Mouse (Mus musculus) c-Kit-positive CD71-positive TER-119-negative erythroid progenitor cells, embryonic 14.5 days (primary cell): ENCODE measurements around the gene Omt2a.
"Not testable (repeated sequence)": the region's sequence is repeated elsewhere in the genome, so short reads cannot be mapped to it uniquely, and the experiment has no call there.

ENCODE experiments used
- DNase-seq: peaks from one replicate; pipeline ENCODE4 v3.0.0-alpha.2; 2013; ENCODE audit warnings: low read depth

The Omt2a gene

DNA sequence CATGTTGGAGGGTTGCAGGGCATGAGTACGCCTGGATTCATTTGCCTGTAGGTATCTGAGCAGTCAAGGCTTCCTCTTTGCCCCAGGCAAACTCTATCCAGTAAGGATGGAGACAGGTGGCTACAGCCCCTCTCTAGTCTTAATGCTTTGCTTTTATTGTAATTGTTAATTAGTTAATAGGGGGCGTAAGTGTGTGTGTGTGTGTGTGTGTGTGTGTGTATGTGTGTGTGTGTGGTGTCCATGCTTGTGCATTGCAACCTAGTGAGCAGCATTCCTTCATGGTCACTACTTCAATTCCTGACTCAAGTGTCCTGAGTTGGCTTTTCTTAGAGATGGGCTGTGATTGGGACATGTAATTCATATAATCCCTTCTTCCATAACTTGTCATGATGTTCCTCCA is at the start of gene Omt2a:
Omt2a (minus strand) TSS at position 101 of the 400 bp plus-strand sequence.
- no peak for DNase-seq

DNA sequence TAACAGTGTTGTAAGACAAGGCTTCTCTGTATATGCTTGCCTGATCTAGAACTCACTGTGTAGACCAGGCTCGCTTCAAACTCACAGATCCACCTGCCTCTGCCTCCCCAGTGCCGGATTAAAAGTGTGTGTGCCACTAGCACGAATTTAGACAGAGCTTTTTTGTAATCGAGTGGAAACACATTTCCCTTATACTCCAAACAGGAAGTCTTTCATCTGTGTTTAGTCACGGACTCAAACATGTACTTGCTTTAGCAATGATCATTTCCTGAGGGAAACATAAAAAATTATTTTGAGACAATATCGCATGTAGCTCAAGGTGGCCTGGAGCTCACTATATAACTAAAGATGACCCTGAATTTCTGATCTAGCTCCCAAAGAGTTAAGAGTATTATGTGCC is 48.8 kb upstream of the Omt2a start:
- no peak for DNase-seq

DNA sequence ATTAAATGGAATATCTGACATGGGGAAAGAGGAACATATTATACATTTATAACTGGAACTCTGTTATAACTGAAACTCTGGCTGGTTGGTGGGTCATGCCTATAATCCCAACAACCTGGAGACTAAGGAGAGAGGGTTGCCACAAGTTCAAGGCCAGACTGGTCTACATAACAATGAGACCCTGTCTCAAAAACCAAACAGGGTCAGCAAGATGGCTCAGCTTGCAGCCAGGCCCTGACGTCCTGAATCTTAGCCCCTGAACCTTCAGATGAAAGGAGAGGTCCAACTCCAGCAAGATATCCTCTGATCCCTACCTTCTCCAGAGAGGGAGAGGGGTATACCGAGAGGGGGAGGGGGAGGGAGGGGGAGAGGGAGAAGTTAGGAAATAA is 45.9 kb upstream of the Omt2a start:
- no peak for DNase-seq

DNA sequence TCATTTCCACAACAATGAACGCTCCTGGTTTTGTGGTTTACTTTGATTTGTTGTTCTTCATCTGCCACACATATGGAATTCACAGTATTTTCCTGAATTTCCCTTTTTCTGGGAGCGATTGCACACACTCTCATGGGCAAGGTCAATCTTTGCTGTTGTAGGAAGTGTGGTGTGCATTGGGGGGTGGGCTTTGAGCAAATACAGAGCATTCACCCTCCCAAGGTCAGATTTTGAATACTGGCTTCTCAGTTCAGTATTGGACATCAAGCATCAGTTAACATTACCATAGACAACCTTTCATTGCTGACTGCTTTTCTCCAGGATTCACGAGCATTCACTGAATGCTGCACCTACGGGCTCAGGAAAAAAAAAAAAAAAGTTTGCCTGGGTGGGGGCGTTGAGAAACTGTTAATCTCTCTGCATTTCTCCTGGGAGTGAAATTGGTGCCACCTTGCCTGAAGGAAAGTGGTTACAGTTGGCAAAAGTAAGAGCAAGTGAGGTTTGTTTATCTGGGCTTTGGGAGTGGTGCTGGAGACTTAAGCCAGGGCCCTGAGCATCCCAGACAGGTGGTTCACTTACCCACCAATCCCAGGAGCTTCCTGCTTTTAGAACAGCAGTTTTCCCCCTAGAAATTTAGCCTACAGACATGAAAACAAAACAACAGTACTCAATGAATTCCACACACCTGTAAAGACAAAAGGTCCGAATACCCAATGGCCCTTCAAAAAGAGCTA is 45.3 kb upstream of the Omt2a start:
- no peak for DNase-seq

DNA sequence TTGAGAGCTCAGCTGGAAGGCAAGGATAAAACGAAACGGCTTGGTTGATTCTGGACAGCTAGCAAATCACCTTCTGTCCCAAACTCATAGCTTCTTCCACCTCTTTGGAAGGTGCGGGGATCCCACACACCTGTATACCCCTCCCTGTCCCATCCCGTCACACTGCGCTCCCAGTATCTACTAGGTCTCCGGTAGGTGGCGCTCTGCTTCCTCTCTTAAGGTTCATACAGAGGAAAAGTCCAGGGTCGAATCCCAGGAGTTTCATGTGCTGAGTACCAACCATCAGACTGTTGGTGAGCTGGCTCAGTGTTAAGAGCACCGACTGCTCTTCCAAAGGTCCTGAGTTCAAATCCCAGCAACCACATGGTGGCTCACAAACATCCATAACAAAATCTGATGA is 43.5 kb upstream of the Omt2a start:
- DNase-seq: peak; percentile 36

DNA sequence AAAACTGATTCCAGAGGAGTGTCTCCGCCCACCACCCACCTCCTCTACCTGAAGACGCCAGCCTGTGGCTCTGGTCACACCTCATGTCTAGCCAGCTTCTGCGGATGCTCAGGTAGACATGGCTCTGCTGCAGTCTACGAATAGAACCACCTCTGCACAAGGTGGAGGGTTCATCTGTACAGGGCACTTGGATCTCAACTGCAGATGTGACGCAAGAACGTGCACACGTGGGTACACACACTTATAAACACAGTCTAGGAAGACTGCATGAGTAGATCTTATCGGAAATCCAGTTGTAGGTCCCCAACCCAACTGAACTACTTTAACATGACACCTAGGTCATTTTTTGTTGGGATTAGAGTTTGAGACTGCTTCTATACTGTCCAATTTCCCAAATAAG is 41.0 kb upstream of the Omt2a start, which contains the start of gene Gsta2:
Gsta2 (minus strand) TSS at position 178 of the 400 bp plus-strand sequence.
- DNase-seq: no peak

DNA sequence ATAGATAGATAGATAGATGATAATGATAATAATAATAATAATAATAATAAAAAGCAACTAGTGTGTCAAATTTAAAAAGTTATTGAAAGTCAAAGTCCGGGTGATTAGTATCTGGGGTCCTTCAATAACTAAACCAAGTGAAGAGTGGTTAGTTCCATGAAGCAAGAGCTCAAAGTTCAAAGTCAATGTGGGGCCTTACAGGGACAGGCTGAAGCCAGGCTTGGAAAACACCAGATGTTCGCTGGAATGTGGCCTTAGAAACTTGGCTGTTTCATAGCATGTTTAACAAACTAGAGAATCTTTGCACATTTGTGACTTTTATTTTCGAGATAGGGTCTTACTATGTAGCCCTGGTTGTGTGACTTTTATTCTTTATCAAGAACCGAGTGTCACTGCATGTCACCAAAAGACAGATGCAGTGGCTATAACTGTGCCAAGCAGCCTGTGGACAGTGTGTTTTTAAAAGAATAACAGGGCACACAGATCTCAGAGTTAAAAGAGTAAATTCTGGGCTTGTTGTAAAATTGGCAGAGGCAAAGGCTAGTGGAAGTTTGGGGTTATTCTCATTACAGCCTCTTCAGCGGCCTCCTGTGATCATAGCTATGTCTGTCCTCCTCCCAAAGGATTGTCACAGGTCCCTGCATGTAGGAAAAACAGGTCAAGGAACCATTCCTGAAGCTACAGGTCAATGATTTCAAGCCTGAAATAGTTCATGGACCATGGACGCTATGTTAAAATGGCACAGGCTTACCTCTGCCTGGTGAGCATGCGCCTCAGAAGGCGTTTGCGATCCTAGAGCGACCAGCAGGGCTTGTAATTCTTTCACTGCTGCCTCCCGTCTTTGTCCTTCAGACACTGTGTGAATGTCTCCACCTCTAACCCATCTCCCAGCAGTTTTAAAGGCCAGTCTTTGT is 40.3 kb upstream of the Omt2a start:
- no peak for DNase-seq

DNA sequence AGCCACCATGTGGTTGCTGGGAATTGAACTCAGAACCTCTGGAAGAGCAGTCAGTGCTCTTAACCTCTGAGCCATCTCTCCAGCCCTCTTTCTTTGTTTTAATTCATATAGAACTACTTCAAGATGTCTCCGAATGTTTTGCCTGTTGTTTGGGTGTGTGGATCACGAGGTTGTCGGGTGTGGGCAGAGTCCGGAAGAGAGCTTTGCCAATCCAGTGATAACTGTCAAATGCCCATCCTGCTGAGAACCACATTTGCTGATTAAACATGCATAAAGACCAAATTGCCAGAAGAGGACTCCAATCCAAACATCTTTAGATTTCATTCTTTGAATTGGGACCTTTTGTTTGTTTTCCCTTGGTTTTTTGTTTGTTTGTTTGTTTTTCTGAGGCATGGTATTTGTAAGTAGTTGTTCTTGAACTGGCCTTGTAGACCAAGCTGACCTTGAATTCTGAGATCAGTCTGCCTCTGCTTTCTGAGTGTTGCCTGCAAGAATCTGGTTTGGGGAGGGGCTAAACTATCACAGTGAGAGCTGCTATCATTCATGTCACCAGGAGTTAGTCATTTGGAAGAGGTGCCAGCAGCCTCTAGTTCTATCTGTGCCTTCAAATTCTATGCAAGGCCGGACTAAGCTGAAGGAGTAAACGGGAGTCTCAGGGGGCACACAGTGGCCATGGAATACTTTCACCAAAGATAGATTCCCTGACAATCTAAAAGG is 37.1 kb upstream of the Omt2a start:
- DNase-seq: no peak

DNA sequence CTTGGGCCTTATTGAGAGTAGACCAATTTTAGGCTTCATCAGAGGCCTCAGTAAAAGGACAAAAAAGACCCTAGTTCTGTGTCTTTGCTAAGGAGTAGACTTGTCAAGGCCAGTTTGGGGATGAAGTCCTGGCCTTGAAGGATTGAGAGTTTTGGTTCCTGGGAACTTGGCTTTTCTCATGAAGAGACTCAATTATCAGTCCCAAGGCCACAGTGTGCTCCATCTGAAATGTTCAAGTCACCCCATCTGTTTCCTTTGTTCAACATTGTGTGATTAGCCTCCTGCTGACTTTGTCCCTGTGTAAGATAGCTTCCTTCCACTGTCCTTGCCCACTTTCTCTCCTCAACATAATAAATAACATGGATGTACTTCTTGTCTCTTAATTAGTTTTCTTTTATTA is 35.4 kb upstream of the Omt2a start:
- not testable (repeated sequence) for DNase-seq

DNA sequence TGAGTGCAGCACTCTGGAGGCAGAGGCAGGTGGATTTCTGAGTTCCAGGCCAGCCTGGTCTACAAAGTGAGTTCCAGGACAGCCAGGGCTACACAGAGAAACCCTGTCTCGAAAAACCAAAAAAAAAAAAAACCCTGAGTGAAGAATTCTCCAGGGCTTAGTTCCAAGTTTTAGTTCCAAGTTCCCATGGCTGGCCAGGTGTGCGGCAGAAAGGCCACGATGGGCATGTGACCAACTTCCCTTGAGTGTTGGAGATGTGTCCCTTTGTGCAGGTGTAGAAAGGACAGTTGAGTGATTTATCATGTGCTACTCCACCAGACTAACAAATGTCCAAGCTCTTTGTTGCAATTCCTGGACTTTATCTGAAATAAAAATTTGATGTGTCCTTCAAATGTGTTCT is 34.5 kb upstream of the Omt2a start:
- DNase-seq: not testable (repeated sequence)

DNA sequence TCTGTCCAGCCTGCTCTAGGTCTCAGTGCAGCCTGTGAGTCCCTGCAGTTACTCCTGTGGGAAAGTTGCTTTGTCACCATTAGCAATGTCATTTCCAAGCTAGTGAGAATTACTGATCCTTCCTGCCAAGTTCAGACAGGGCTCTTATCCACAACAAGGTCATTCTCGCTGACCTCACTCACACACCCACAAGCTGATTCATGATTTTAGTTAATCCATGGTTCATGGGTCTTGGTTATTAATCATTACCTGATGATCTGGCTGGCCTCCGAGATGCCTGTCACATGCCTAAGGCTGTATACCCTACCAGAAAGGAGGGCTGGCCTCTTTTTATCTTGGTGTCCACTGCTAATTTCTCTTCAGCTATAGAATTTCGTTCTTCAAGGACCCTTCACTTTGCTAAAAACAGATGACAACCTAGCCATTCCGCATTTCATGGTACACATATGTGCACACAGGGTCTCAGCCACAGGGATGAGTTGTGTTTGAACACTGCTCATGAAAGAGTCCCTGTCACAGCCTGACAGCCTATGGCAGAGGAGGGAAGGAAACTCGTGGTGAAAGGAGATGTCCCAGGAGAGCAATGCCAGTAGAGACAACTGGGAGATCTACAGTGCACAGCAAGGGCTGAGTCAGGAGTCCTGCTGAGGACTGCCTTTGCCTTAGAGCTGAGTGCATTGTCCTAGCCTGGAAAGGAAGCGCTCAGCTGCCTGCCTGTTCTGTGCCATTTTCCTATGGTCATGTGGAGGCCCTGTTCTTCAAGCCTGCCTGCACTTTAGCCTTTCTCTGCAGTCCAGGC is 33.8 kb upstream of the Omt2a start:
- DNase-seq: not testable (repeated sequence)

DNA sequence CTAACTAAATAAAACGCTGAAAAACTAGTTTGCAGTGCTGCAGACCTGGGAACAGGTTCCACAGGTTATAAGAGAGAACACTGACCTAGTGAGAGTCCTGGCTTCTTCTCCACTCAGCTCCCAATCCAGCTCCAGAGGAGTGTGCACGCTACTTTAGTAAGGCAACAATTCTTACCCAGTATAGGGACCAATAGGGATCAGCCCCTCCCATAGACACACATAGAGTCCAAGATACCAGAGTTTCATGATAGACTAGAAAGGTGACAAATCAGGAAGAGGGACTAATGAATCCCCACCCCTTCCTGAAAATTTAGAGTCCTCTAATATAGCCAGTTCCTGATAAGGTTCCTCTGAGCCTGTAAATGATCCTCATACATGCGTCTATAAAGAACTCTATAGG is 32.4 kb upstream of the Omt2a start:
- DNase-seq: no peak

DNA sequence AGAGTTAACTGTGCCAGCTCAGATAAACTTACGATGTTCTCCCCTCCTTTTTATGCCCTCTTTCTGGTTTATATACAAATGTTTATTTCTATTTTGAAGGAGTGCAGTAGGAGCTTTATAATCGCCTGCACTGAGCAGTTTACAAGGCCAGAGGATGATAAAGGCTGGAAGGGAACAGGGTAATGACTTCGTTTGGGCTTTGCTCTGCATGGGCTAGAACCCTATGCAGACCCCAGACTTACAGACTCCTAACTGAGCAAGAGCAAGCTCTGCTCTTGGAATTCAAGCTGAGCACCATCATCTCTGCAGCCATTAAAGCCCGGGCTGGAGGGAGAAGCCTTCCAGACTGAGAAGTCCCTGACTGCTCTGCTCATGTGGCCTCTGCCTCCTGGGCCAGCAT is 30.6 kb upstream of the Omt2a start:
- DNase-seq: not testable (repeated sequence)

DNA sequence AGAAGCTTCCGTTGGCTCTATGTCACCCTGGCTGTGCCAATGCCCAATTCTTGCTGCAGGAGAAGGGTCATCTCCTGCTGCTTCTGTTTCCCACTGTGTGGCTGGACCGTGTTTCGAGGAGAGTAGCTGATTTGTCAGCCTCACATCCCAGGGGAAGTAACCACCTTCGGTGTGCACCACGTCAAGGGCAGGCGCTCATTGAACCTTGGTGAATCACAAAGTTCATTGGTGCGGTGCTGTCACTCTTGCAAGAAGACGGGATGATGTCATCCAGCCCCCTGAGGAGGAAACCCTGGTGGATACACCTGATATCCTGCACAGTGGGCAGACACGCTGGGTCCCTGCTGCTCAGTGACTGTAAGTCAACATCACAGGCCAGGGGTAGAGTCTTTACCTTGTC is 28.5 kb upstream of the Omt2a start:
- not testable (repeated sequence) for DNase-seq

DNA sequence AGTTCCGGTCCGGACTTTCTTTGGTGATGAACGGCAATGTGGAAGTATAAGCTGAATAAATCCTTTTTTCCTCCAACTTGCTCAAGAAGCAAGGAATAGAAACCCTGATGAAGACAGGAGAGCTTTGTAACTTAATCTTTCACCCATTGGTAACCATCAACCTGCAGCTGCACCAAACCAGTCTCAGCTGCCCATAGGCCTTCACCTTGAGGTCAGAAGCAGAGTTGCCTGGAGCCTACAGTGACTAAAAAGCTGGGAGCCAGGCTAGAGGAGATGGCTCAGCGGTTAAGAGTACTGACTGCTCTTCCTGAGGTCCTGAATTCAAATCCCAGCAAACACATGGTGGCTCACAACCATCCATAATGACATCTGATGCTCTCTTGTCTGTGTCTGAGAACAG is 27.9 kb upstream of the Omt2a start:
- not testable (repeated sequence) for DNase-seq

DNA sequence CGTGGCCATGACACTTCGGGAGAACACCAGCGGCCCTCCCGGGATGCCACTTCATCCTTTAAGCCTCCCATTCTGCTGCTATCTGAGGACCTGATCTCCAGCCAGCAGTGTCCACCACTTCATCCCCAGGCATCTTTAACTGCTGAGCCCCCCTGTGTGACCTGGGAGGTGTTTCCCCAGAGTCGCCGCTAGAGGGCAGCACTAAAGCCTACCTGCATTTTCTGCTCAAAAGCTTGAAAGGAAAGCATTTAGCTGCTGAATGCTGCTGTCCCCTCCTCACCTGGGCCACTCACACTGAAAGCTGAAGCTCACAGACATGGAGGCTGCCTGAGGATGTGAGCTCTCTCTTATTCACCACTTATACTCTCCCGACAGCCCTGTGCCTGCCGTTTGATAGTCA is 25.7 kb upstream of the Omt2a start:
- peak; percentile 10 for DNase-seq

DNA sequence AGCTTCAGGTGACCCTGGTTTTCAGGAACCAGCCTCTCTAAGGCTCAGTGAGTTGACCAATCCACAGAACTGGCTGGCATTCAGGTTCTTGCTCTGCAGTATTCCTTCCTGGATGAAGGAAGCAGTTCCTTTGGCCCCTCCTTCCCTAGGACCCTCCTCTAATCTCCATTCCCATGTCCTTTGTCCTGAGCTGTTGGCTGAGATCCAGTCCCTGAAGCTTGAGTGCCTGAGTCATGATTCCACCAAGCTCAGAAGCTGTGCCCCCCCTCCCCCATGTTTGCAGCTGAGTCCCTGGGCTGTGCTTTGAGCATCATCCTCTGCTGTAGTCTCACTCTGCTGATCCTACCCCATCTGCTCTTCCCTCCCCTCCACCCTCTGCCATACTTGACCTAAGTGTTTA is 22.5 kb upstream of the Omt2a start:
- not testable (repeated sequence) for DNase-seq

DNA sequence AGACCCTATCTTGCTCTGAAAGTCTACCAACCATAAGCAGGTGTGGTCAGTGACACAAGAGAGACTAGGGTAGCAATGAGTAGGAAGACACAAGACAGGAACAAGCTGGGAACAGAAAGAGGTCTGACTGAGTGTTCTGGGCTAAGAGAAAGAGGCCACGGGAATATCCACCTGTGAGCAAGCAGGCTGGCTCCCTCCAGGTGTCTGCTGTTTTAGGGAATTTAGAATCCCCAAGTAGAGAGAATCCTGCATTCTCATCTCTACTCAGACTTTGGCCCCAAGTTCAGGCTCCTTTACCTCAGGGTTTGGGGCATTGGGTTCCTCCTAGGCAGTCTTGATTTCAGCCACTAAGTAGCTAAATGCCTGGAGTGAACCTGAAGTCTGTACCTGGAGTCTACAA is 12.7 kb upstream of the Omt2a start, which contains the start of gene Omt2b:
Omt2b (plus strand) TSS at position 301 of the 400 bp plus-strand sequence.
- DNase-seq: not testable (repeated sequence)

DNA sequence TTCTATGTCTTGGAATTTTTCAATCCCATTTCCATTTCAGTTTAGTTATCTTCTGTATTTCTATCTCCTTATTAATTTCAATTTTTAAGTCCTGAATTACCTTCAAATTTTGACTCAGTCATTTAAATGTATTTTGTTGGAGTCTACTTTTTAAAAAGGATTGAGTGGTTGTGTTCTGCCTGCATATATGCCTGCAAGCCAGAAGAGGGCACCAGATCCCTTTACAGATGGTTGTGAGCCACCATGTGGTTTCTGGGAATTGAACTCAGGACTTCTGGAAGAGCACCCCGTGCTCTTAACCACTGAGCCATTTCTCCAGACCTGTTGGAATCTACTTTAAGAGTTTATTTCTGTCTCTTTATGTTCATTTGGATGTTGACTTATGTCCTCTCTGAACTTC is 4.9 kb upstream of the Omt2a start:
- DNase-seq: no peak

DNA sequence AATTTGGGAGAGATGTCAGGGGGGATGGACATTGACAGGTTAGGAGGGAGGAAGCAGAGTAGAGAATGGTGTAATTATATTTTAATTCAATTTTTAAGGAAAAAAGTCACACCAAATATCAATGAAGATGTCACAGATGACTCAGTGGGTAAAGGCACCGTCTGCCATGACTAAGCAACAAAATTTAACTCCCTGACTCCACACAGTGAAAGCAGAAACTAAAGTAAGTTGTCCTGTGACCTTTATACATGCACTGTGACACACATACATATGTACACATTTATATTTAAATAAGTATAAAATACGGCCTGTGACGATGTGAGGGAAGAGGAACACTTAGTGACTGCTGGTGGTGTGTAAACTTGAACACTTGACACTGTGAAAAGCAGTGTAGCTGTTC is 6.5 kb downstream of the Omt2a start:
- DNase-seq: not testable (repeated sequence)

DNA sequence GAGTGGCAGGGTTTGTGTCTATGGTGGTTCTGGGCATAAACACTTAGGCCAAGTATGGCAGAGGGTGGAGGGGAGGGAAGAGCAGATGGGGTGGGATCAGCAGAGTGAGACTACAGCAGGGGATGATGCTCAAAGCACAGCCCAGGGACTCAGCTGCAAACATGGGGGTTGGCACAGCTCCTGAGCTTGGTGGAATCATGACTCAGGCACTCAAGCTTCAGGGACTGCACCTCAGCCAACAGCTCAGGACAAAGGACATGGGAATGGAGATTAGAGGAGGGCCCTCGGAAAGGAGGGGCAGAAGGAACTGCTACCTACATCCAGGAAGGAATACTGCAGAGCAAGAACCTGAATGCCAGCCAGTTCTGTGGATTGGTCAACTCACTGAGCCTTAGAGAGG is 15.5 kb downstream of the Omt2a start:
- DNase-seq: not testable (repeated sequence)

DNA sequence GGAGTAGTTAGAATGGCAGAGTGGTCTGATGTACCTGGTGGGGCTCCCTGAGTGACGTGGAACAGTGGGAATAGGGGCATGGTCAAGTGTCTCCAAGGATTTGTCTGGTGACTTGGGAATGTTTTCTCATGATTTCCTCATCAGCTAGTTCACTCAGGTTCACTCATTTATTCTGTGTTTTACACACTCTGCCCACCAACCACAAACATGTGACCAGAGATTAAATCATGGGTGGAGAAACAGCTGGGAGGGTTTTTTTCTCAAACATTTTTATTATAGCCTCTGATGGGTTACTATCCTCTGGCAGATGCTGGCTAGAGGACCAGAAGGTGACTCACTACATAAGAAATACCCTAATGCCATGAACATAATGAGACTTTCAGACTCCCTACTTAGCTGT is 16.4 kb downstream of the Omt2a start:
- no peak for DNase-seq
